Comparison of ENCODE assay signal across 8 mouse cellular contexts in the genomic region with DNA sequence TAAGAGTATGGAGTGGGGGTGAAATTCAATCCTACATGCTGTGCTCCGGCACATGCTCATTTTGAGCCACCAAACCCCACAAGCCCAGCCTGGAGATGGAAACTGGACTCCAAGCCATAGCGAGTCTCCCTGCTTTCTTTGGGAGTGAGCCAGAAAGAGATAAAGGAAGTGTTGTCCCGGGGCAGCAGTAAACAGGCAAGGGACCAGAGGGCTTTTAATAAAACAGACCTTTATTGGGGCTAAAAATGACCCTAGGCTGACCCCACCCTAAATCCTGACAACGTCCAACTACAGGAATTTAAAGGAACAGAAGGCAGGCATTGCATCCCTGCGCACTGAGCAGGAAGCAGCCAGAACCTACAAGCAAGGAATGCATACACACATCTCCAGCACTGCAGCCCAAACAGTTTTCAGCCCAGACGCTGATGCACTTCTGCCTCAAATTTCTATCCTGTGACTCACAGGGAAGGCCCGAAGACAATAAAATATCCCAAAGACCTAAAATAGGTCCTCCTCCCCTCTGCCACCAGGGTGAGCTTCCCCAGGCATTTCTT.
DNase-seq lines count a peak whose midpoint lies in the region; ATAC-seq lines count a peak whose summit lies in the region.

No protein-coding gene starts in this region.

- H3K27me3 ChIP-seq in lung, embryonic 16.5 days (ENCODE audit: control insufficient read depth, insufficient read depth, low read depth, low read length), result no peaks in the 10 kb centered on the region
- no peaks in the 10 kb centered on the region for H3K27me3 ChIP-seq in embryonic facial prominence, embryonic 11.5 days (ENCODE audit: control insufficient read depth, insufficient read depth, low read length)
- no peaks in the 10 kb centered on the region for H3K27me3 ChIP-seq in midbrain, embryonic 16.5 days (ENCODE audit: control insufficient read depth, insufficient read depth, low read depth, low read length)

- H3K9me3 ChIP-seq in lung, embryonic 16.5 days (ENCODE audit: control insufficient read depth, low read length), result no peaks in the 10 kb centered on the region
- H3K9me3 ChIP-seq in embryonic facial prominence, embryonic 11.5 days (replicated peaks; ENCODE audit: control insufficient read depth, low read length), result no peaks in the 10 kb centered on the region
- H3K9me3 ChIP-seq in midbrain, embryonic 16.5 days (replicated peaks; ENCODE audit: control insufficient read depth, low read length, poor library complexity, severe bottlenecking), result no peaks in the 10 kb centered on the region

- no peaks in the 10 kb centered on the region for H3K36me3 ChIP-seq in lung, embryonic 16.5 days (ENCODE audit: control insufficient read depth, insufficient read depth, low read length)
- H3K36me3 ChIP-seq in embryonic facial prominence, embryonic 11.5 days (replicated peaks; ENCODE audit: control insufficient read depth, insufficient read depth, low read depth, low read length), result no peaks in the 10 kb centered on the region
- no peaks in the 10 kb centered on the region for H3K36me3 ChIP-seq in midbrain, embryonic 16.5 days (ENCODE audit: control insufficient read depth, insufficient read depth, low read length)

- WGBS in lung, embryonic 16.5 days, result 21% methylated on average over 7 of the region's 7 CpGs
- 26% methylated on average over 7 of the region's 7 CpGs for WGBS in embryonic facial prominence, embryonic 11.5 days
- WGBS in midbrain, embryonic 16.5 days, result 45% methylated on average over 7 of the region's 7 CpGs

- H3K4me2 ChIP-seq in lung, embryonic 16.5 days (ENCODE audit: low read depth, low read length), result peak overlapping the region; percentile 29
- H3K4me2 ChIP-seq in embryonic facial prominence, embryonic 11.5 days (ENCODE audit: low read depth, low read length), result no peak overlapping the region
- no peak overlapping the region for H3K4me2 ChIP-seq in midbrain, embryonic 16.5 days (ENCODE audit: low read length)

- intact Hi-C loops in heart, postnatal 10 days (cut with DNase I), result no loop called here

- H3K4me1 ChIP-seq in lung, embryonic 16.5 days (replicated peaks; ENCODE audit: control insufficient read depth, insufficient read depth, low read length), result peaks cover 5% of the 10 kb centered on the region
- H3K4me1 ChIP-seq in embryonic facial prominence, embryonic 11.5 days (ENCODE audit: control insufficient read depth, insufficient read depth, low read length), result no peaks in the 10 kb centered on the region
- H3K4me1 ChIP-seq in midbrain, embryonic 16.5 days (ENCODE audit: control insufficient read depth, insufficient read depth, low read length), result peaks cover 8% of the 10 kb centered on the region

- H3K27ac ChIP-seq in lung, embryonic 16.5 days (ENCODE audit: low read length), result no peak overlapping the region
- H3K27ac ChIP-seq in embryonic facial prominence, embryonic 11.5 days (replicated peaks; ENCODE audit: low read depth, low read length), result no peak overlapping the region
- 0 out of 2 replicates have a peak overlapping the region, but pooled peaks have one; percentile 13 for H3K27ac ChIP-seq in midbrain, embryonic 16.5 days (ENCODE audit: low read length)

- ATAC-seq in lung, embryonic 16.5 days (ENCODE audit: low read depth), result peak; percentile 69
- ATAC-seq in embryonic facial prominence, embryonic 11.5 days (replicated peaks; ENCODE audit: insufficient number of reproducible peaks, low FRiP score, low TSS enrichment, low read depth), result no peak
- ATAC-seq in midbrain, embryonic 16.5 days, result 0 out of 2 replicates have a peak, but pooled peaks have one; percentile 45
- no peak for ATAC-seq in granulocyte monocyte progenitor cell, adult 5-6 weeks (replicated peaks; ENCODE audit: poor library complexity, severe bottlenecking)

- no peak overlapping the region for H3K4me3 ChIP-seq in lung, embryonic 16.5 days (ENCODE audit: low read length)
- no peak overlapping the region for H3K4me3 ChIP-seq in embryonic facial prominence, embryonic 11.5 days (ENCODE audit: low read depth, low read length)
- H3K4me3 ChIP-seq in midbrain, embryonic 16.5 days (ENCODE audit: low read depth, low read length), result no peak overlapping the region

- H3K9ac ChIP-seq in lung, embryonic 16.5 days (ENCODE audit: low read length), result no peak overlapping the region
- no peak overlapping the region for H3K9ac ChIP-seq in embryonic facial prominence, embryonic 11.5 days (replicated peaks; ENCODE audit: low read length)
- no peak overlapping the region for H3K9ac ChIP-seq in midbrain, embryonic 16.5 days (ENCODE audit: low read depth, low read length)

- DNase-seq in lung, postnatal 14 days, result no peak
- DNase-seq in embryonic facial prominence, embryonic 11.5 days (ENCODE audit: low spot score), result peak; percentile 15
- peak; percentile 36 to 39 for DNase-seq in heart, postnatal 10 days
- DNase-seq in adrenal gland, adult 18-20 months (ENCODE audit: low spot score in 2 of 2), result no peak
- DNase-seq in thymus, postnatal 25 days, result no peak

Comparison
In these comparisons a context has a peak if more than half of its experiments do, and no peak if none do; other contexts are left out.
1. ATAC-seq: peak in lung, embryonic 16.5 days (single experiment) and midbrain, embryonic 16.5 days (single experiment); none in embryonic facial prominence, embryonic 11.5 days (single experiment) and granulocyte monocyte progenitor cell, adult 5-6 weeks (single experiment).
2. DNase-seq: peak in embryonic facial prominence, embryonic 11.5 days (single experiment) and heart, postnatal 10 days (2 of 2); none in lung, postnatal 14 days (single experiment), adrenal gland, adult 18-20 months (0 of 2) and thymus, postnatal 25 days (single experiment).